Mouse (Mus musculus): ENCODE results near the gene Tmem104. TPM values are rescaled to one million over a fixed set of nuclear protein-coding genes. Genes with fewer than 3 reads are reported as not detected.

Tmem104 gene
- polyA plus RNA-seq, 1 experiment from 2014 or later, result 9.3 TPM

DNA sequence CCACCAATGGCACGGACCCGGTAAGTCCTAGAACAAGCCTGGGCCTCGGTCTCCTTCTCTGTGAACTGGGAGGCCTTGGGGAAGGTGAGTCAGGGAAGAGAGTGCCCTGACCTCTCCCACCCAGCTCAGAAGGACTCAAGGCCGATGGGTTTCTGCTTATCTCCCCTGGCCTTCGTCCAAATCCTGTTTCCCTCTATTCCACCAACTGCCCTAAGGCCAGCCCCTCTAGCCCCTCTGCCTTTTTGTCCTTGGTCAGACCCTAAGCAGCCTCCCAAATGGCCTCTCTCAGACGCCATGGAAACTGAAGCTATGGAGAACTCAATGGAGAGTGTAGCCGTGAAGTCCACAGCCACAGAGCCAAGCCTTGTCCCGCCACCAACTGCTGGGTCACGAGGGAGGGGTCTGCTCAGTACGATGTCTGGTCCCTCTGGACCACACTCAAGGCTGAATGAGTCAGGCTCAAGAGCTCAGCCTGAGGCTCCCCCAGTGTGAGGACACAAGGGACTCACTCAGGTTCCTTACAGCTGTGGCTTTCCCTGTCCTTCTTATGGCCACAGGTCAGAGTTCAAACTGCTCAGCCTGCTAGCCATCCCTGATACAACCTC, 85.7 kb downstream of the Tmem104 start:
- H3K27ac ChIP-seq, result no peak overlapping the region
- no peaks in the 10 kb centered on the region for H3K36me3 ChIP-seq
- H3K9me3 ChIP-seq, result no peaks in the 10 kb centered on the region
- no peak overlapping the region for H3K9ac ChIP-seq
- 77% methylated on average over 10 of the region's 10 CpGs for WGBS
- H3K4me3 ChIP-seq (replicated peaks), result no peak overlapping the region
- peaks cover 8% of the 10 kb centered on the region for H3K27me3 ChIP-seq (replicated peaks)
- ATAC-seq, result no peak
- H3K4me2 ChIP-seq (replicated peaks), result no peak overlapping the region
- H3K4me1 ChIP-seq (replicated peaks), result peaks cover 22% of the 10 kb centered on the region

DNA sequence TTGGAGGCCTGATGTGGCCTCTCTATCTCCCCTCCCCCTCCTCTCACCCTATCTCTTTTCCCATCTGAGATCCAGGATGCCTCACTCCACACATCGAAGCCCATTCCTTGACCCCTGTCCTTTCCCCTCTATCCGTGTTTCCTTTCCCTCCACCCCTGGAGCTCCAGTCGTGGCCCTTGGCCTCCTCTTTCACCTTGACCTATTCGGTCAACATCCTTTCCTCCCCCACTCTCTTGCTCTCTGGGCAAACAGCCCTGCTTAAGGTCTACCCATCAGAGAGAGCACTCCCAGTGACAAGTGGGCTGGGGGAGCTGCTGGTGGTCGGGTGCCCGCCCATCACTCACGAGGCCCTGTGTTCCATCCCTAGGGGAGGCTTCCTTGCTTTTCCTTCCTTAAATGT, 86.4 kb downstream of the Tmem104 start:
- Histone ChIP-seq H3K4me2 (replicated peaks) (no peak overlapping the region), H3K9ac (no peak overlapping the region), H3K4me1 (replicated peaks) (peaks cover 22% of the 10 kb centered on the region), H3K9me3 (no peaks in the 10 kb centered on the region), H3K27me3 (replicated peaks) (peaks cover under 1% of the 10 kb centered on the region), H3K4me3 (replicated peaks) (no peak overlapping the region), H3K36me3 (no peaks in the 10 kb centered on the region), H3K27ac (no peak overlapping the region)
- WGBS, result 61% methylated on average over 7 of the region's 7 CpGs
- no peak for ATAC-seq

DNA sequence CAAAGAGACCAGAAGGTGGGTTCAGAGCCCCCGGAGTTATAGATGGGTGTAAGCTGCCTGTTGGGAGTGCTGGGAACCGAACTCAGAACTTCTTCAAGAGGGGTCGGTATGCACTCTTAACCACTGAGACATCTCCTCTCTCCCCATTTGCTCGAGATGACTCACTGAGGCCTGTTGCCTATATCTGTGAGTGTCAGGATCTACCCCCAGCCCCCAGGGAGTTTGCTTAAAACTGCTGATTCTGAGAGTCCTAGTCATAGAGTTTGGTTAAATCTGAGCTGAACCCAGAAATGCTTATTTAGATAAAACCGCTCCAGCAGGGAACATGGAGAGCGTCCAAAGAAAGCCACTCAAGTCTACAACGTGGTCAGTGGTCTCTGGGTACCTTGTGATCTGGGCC, 86.9 kb downstream of the Tmem104 start:
- no peaks in the 10 kb centered on the region for H3K36me3 ChIP-seq
- H3K9me3 ChIP-seq, result no peaks in the 10 kb centered on the region
- H3K4me1 ChIP-seq (replicated peaks), result peaks cover 22% of the 10 kb centered on the region
- no peak overlapping the region for H3K4me2 ChIP-seq (replicated peaks)
- ATAC-seq, result no peak
- WGBS, result 88% methylated on average over 7 of the region's 7 CpGs
- no peaks in the 10 kb centered on the region for H3K27me3 ChIP-seq (replicated peaks)
- H3K9ac ChIP-seq, result no peak overlapping the region
- no peak overlapping the region for H3K4me3 ChIP-seq (replicated peaks)
- no peak overlapping the region for H3K27ac ChIP-seq

DNA sequence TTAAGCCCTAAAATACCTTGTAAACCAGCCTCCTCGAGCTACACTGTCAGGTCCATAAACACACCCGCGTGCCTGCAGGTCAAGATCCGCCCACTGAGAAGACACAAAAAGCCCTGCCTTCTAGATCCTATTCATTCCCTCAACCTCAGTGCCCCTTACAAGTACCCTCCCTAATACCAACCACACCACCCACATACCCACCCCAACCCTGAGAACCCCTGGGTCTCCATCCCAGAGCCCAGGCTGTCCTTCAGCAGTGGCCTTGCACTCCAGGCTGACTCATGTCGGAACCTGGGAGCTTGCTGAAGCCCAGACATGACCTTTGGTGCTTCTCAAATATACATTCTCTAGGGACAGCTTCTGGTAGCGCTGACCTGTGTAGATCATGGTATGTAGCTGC, 87.5 kb downstream of the Tmem104 start:
- no peak for ATAC-seq
- Histone ChIP-seq H3K27me3 (replicated peaks) (no peaks in the 10 kb centered on the region), H3K4me2 (replicated peaks) (no peak overlapping the region), H3K9me3 (no peaks in the 10 kb centered on the region), H3K9ac (no peak overlapping the region), H3K27ac (no peak overlapping the region), H3K36me3 (no peaks in the 10 kb centered on the region), H3K4me1 (replicated peaks) (peaks cover 22% of the 10 kb centered on the region), H3K4me3 (replicated peaks) (no peak overlapping the region)
- WGBS, result 71% methylated on average over 6 of the region's 6 CpGs

DNA sequence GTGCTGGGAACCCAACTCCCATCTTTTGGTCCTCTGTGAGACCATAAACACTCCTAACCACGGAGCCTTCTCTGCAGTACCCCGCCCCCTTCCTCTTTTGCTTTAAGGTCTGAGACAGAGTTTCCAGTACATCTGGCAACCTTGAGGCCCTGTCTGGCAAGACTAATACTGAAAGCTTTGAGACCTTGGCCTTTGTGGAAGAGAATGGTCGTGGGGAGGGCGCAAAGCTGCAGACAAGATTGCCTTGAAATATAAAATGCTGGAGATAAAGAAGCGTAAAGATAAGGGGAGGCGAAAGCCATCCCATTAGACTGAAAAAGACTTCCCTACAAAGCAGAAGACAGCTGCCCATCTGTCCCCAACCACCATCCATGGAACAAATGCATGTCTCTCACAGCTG, 88.2 kb downstream of the Tmem104 start:
- H3K36me3 ChIP-seq, result no peaks in the 10 kb centered on the region
- H3K27ac ChIP-seq, result no peak overlapping the region
- H3K9me3 ChIP-seq, result no peaks in the 10 kb centered on the region
- H3K4me1 ChIP-seq (replicated peaks), result peaks cover 18% of the 10 kb centered on the region
- ATAC-seq, result no peak
- H3K4me2 ChIP-seq (replicated peaks), result peak overlapping the region; percentile 87
- no peaks in the 10 kb centered on the region for H3K27me3 ChIP-seq (replicated peaks)
- peak overlapping the region; percentile 59; the same call in 1 of the 2 replicates for H3K4me3 ChIP-seq (replicated peaks)
- no peak overlapping the region for H3K9ac ChIP-seq
- 68% methylated on average over 6 of the region's 6 CpGs for WGBS

DNA sequence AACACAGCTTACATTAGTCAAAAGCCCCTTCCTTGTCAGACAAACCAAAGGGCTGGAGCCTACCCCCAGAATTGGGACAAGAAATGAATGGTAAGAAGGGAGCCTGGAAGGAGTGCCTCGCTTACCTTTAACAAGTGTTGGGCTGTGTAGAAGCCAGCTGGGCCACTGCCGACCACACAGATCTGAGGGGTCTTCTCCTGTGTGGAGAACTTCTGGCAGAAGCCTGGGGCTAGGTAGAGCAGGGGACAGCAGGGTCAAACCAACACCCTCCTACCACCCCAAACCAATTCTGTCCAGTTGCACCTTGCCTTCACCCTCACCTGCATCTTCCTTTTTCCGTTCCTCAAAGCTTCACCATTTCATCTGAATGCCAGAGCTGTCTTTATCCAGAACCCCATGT, 88.7 kb downstream of the Tmem104 start:
- no peak for ATAC-seq
- WGBS, result 62% methylated on average over 3 of the region's 3 CpGs
- peaks cover 18% of the 10 kb centered on the region for H3K4me1 ChIP-seq (replicated peaks)
- H3K9ac ChIP-seq, result peak overlapping the region; percentile 79
- peak overlapping the region; percentile 87 for H3K4me2 ChIP-seq (replicated peaks)
- H3K27ac ChIP-seq, result no peak overlapping the region
- H3K9me3 ChIP-seq, result no peaks in the 10 kb centered on the region
- peak overlapping the region; percentile 59 for H3K4me3 ChIP-seq (replicated peaks)
- H3K27me3 ChIP-seq (replicated peaks), result no peaks in the 10 kb centered on the region
- no peaks in the 10 kb centered on the region for H3K36me3 ChIP-seq

DNA sequence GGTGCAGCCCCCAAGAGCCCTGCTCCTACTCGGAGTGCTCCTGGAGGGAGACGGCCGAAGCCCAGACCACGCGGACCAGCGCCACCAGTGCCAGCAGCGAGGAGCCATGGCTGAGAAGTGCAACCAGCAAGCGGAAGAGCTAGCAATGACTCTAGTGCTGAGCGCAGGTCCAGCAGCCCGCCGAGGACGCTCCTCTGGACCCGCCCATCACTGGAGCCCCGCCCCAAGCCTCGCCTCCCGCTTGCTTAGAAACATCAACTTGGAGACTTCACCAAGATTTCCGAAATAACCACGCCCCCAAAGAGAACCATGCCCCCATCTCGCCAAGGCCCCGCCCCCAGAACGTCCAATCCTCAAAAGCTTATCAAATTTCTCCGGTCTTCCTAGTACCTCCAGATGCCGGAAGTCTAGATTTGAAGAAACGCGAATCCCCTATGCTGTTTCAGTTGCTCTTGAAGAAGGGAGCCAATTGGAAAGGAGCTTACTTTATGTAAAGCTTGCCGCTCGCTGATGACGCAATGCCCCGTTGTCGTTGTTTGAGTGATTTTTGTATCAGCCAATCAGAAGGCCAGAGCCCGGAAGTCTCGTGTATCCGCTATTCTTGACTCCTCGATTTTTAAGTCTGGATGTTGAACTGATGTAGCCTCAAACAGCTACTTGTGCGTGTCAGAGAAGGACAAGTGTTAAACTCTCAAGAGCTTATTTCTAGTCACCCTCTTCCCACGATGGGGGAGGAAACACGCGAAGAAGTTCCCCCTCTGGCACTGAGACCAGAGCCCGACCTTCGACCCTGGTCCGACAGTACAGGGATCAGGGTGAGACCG, 89.7 kb downstream of the Tmem104 start, which contains the start of gene Fdxr:
TSS of gene Fdxr (minus strand) at position 271 of the 824 bp plus-strand sequence.
- peak within 1 kb of the TSS; percentile 59 for H3K4me3 ChIP-seq (replicated peaks)
- no peaks in the 10 kb centered on the region for H3K9me3 ChIP-seq
- H3K4me1 ChIP-seq (replicated peaks), result peaks cover 18% of the 10 kb centered on the region
- no peaks in the 10 kb centered on the region for H3K36me3 ChIP-seq
- peak within 1 kb of the TSS; percentile 87 for H3K4me2 ChIP-seq (replicated peaks)
- ATAC-seq, result peak; percentile 97
- under 1% methylated on average over 42 of the region's 42 CpGs for WGBS
- H3K27ac ChIP-seq, result peak within 1 kb of the TSS; percentile 85
- peak within 1 kb of the TSS; percentile 79 for H3K9ac ChIP-seq
- H3K27me3 ChIP-seq (replicated peaks), result no peaks in the 10 kb centered on the region

DNA sequence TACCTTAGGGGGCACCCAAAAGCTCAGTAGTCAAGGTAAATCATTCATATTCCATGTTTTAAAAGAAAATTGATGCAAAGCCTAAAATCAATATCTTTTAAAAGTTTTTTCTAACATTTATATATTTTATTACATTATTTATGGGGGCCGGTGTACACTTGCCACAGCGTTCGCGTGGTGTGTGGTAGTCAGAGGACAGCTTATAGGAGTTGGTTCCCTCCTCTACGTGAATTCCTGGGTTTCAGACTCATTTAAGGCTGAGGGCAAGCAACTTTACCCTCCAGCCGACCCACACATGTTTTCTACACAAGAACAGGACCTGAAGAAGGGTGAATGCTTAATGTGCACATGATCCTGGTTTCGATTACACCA, 90.3 kb downstream of the Tmem104 start:
- Histone ChIP-seq H3K4me2 (replicated peaks) (peak overlapping the region; percentile 59), H3K27ac (peak overlapping the region; percentile 70), H3K9me3 (no peaks in the 10 kb centered on the region), H3K4me1 (replicated peaks) (peaks cover 18% of the 10 kb centered on the region), H3K27me3 (replicated peaks) (no peaks in the 10 kb centered on the region), H3K36me3 (no peaks in the 10 kb centered on the region), H3K9ac (peak overlapping the region; percentile 41; the same call in 1 of the 2 replicates), H3K4me3 (replicated peaks) (peak overlapping the region; percentile 47)
- 0 out of 2 replicates have a peak, but pooled peaks have one; percentile 5 for ATAC-seq
- 18% methylated on average over 7 of the region's 7 CpGs for WGBS

DNA sequence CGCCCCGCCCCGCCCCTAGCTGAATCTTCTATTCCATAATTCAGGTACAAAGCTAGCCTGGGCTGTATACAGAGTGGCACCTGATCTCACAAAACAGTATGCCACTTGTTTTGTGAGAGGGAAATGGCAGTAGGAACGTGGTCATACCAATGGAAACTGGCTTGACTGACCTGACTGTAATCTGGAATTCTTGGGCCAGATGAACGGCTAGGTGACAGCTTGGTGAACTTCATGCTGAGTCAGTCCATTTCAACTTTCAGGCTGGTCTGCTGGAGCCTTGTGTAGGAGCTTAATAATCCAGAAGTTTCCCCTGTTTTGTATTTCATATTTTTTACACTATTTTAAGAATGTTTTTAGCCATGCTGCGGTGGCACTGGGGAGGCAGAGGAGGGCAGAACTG, 90.9 kb downstream of the Tmem104 start:
- Histone ChIP-seq H3K4me2 (replicated peaks) (peak overlapping the region; percentile 59), H3K27ac (no peak overlapping the region), H3K9me3 (no peaks in the 10 kb centered on the region), H3K36me3 (no peaks in the 10 kb centered on the region), H3K4me3 (replicated peaks) (no peak overlapping the region), H3K4me1 (replicated peaks) (peaks cover 18% of the 10 kb centered on the region), H3K27me3 (replicated peaks) (no peaks in the 10 kb centered on the region), H3K9ac (no peak overlapping the region)
- WGBS, result 68% methylated on average over 6 of the region's 6 CpGs
- ATAC-seq, result no peak

DNA sequence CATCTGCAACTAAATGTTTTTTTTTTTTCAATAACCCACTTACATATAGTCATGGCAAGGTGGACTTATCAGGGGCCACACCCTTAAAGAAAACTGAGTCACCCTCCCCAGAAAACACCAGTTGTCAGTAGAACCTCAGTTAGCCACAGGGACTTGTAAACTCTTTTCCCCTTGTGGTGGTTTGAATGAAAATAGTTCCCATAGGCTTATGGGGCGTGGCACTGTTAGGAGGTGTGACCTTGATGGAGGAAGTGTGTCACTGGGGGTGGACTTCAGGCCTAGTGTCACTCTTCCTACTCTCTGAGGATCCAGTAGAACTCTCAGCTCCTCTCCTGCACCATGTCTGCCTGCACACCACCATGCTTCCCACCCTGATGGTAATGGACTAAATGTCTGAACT, 92.4 kb downstream of the Tmem104 start:
- WGBS, result 62% methylated on average over 1 of the region's 1 CpGs
- H3K36me3 ChIP-seq, result no peaks in the 10 kb centered on the region
- H3K4me1 ChIP-seq (replicated peaks), result peaks cover 17% of the 10 kb centered on the region
- H3K9me3 ChIP-seq, result no peaks in the 10 kb centered on the region
- H3K4me3 ChIP-seq (replicated peaks), result no peak overlapping the region
- no peak overlapping the region for H3K9ac ChIP-seq
- no peak overlapping the region for H3K4me2 ChIP-seq (replicated peaks)
- no peak overlapping the region for H3K27ac ChIP-seq
- ATAC-seq, result no peak
- H3K27me3 ChIP-seq (replicated peaks), result no peaks in the 10 kb centered on the region

DNA sequence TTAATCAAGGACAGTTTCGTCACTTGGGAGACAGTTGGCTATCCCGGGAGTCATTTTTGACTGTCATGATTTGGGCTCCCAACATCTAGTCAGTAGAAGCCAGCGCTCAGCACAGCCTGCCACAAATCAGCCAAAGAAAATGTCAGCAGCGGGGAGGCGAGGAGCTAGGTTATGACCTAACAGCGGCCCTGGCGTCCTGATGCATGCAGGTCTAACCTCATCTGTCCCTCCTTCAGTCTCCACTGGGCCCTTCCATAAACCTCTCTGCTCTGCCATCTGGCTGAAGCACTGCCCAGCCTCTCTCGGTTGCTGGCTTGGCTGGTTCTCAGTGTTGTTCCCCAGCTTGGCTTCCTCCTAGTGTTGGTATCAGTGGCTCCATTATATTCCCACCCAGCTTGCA, 95.0 kb downstream of the Tmem104 start:
- Histone ChIP-seq H3K36me3 (no peaks in the 10 kb centered on the region), H3K27me3 (replicated peaks) (no peaks in the 10 kb centered on the region), H3K27ac (no peak overlapping the region), H3K4me3 (replicated peaks) (no peak overlapping the region), H3K9ac (no peak overlapping the region), H3K4me2 (replicated peaks) (no peak overlapping the region), H3K4me1 (replicated peaks) (0 out of 2 replicates have a peak, but pooled peaks cover 3% of the 10 kb centered on the region), H3K9me3 (no peaks in the 10 kb centered on the region)
- ATAC-seq, result no peak
- WGBS, result 71% methylated on average over 8 of the region's 8 CpGs

DNA sequence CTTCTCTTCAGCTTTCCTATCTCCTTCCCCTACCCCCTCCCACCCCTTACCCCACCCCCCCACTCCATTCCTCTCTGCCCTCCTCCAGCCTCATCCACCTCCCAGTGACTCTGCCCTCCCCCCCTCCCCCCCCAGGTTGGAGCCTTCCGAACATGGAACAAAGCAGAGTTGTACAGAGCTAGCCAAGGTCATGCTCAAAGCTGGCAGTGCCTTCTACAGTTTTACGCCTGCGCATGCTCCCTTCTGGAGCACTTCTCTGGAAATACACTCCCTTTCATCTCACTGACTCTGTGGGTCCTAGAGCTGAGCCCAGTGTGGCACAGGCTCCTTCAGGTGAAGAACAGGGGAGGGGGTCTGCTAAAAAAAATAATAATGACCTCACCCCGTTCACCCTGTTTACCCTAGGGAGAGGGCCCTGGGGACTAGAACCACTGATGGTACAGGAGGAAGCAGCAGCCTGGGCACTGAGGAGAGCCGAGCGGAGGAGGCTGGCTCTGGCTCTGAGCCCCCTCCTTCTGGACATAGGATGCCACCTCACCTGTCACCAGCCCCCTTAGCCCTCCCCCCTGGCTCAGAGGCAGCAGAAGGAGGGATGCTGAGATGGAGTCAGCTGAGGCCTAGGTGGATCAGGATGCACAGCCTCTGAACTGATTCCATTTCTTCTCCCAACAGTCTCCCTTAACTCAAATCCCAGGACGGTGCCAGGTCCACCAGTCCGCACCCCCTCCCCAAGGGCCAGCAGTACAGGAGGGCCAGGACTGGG, 95.6 kb downstream of the Tmem104 start:
- no peak overlapping the region for H3K4me3 ChIP-seq (replicated peaks)
- H3K27ac ChIP-seq, result 0 out of 2 replicates have a peak overlapping the region, but pooled peaks have one; percentile 13
- no peaks in the 10 kb centered on the region for H3K9me3 ChIP-seq
- no peak overlapping the region for H3K9ac ChIP-seq
- H3K36me3 ChIP-seq, result no peaks in the 10 kb centered on the region
- 79% methylated on average over 8 of the region's 8 CpGs for WGBS
- no peak; the same call in 1 of the 2 replicates for ATAC-seq
- H3K27me3 ChIP-seq (replicated peaks), result no peaks in the 10 kb centered on the region
- H3K4me2 ChIP-seq (replicated peaks), result no peak overlapping the region
- H3K4me1 ChIP-seq (replicated peaks), result no peaks in the 10 kb centered on the region

Data from intestine, embryonic 15.5 days (tissue).